Mouse (Mus musculus): ENCODE measurements around the gene Utp20.
"Not testable (repeated sequence)": the region's sequence is repeated elsewhere in the genome, so short reads cannot be mapped to it uniquely, and the experiment has no call there.

Gene Utp20

GRCm38 (mm10) chr10:88826188-88826946, at the start of gene Utp20:
TSS of gene Utp20 (minus strand) at chr10:88826804.
- DNase-seq (ENCODE audit: low spot score in 2 of 2) = peak; percentile 64 to 76

- no peak for DNase-seq (ENCODE audit: low spot score in 2 of 2)
Observed at GRCm38 (mm10) chr10:88874870-88875269, 48.3 kb upstream of the Utp20 start.

GRCm38 (mm10) chr10:88866017-88866416, 39.4 kb upstream of the Utp20 start:
- no peak for DNase-seq (ENCODE audit: low spot score in 2 of 2)

- DNase-seq (ENCODE audit: low spot score in 2 of 2) = no peak
Observed at GRCm38 (mm10) chr10:88862293-88862692, 35.7 kb upstream of the Utp20 start.

- DNase-seq (ENCODE audit: low spot score in 2 of 2) = no peak
Observed at GRCm38 (mm10) chr10:88861416-88861815, 34.8 kb upstream of the Utp20 start.

- DNase-seq (ENCODE audit: low spot score in 2 of 2) = no peak
Observed at GRCm38 (mm10) chr10:88860911-88861310, 34.3 kb upstream of the Utp20 start.

GRCm38 (mm10) chr10:88853326-88853725, 26.7 kb upstream of the Utp20 start:
- no peak for DNase-seq (ENCODE audit: low spot score in 2 of 2)

- DNase-seq (ENCODE audit: low spot score in 2 of 2) = no peak
Observed at GRCm38 (mm10) chr10:88849976-88850375, 23.4 kb upstream of the Utp20 start.

- DNase-seq (ENCODE audit: low spot score in 2 of 2) = no peak
Observed at GRCm38 (mm10) chr10:88848876-88849476, 22.4 kb upstream of the Utp20 start.

GRCm38 (mm10) chr10:88834227-88834626, 7.6 kb upstream of the Utp20 start:
- DNase-seq (ENCODE audit: low spot score in 2 of 2) = no peak

GRCm38 (mm10) chr10:88828361-88828760, 1.8 kb upstream of the Utp20 start:
- DNase-seq (ENCODE audit: low spot score in 2 of 2) = no peak

- no peak for DNase-seq (ENCODE audit: low spot score in 2 of 2)
Observed at GRCm38 (mm10) chr10:88827596-88827995, 992 bp upstream of the Utp20 start.

- DNase-seq (ENCODE audit: low spot score in 2 of 2) = not testable (repeated sequence)
Observed at GRCm38 (mm10) chr10:88826947-88827306, 323 bp upstream of the Utp20 start.

GRCm38 (mm10) chr10:88817335-88817734, 9.3 kb downstream of the Utp20 start:
- no peak for DNase-seq (ENCODE audit: low spot score in 2 of 2)

GRCm38 (mm10) chr10:88815256-88815655, 11.3 kb downstream of the Utp20 start:
- no peak for DNase-seq (ENCODE audit: low spot score in 2 of 2)

- DNase-seq (ENCODE audit: low spot score in 2 of 2) = no peak
Observed at GRCm38 (mm10) chr10:88811704-88812103, 14.9 kb downstream of the Utp20 start.

GRCm38 (mm10) chr10:88802236-88802635, 24.4 kb downstream of the Utp20 start:
- peak in 1 of 2 experiments; percentile 26 for DNase-seq (ENCODE audit: low spot score in 2 of 2)

GRCm38 (mm10) chr10:88799381-88799780, 27.2 kb downstream of the Utp20 start:
- DNase-seq (ENCODE audit: low spot score in 2 of 2) = no peak

- no peak for DNase-seq (ENCODE audit: low spot score in 2 of 2)
Observed at GRCm38 (mm10) chr10:88797452-88797851, 29.2 kb downstream of the Utp20 start.

GRCm38 (mm10) chr10:88796939-88797338, 29.7 kb downstream of the Utp20 start:
- no peak for DNase-seq (ENCODE audit: low spot score in 2 of 2)

- no peak for DNase-seq (ENCODE audit: low spot score in 2 of 2)
Observed at GRCm38 (mm10) chr10:88795226-88795625, 31.4 kb downstream of the Utp20 start.

GRCm38 (mm10) chr10:88794606-88795005, 32.0 kb downstream of the Utp20 start:
- DNase-seq (ENCODE audit: low spot score in 2 of 2) = no peak

- no peak for DNase-seq (ENCODE audit: low spot score in 2 of 2)
Observed at GRCm38 (mm10) chr10:88793671-88794070, 32.9 kb downstream of the Utp20 start.

Measured in natural killer cell, adult 2 months (primary cell).